Mouse (Mus musculus) heart, embryonic 11.5 days (tissue): ENCODE measurements around the gene Atxn7l2. TPM values are rescaled to one million over a fixed set of nuclear protein-coding genes. Genes with fewer than 3 reads are reported as not detected.
"Not testable (repeated sequence)": the region's sequence is repeated elsewhere in the genome, so short reads cannot be mapped to it uniquely, and the experiment has no call there.

Experiments used
- ATAC-seq: fragments of 200-750 bp; cut with Nextera tagmentation; replicated peaks from 2 replicates; pipeline ENCODE4 v1.8.0; 2017; ENCODE audit warnings: moderate library complexity; ENCODE audit not compliant: insufficient number of reproducible peaks, low FRiP score, low TSS enrichment
- H3K27ac ChIP-seq: fragments of 300-500 bp; sonication (generic); 2 replicates; pipeline ENCODE4 v1.5.1; 2014; ENCODE audit warnings: mild to moderate bottlenecking, low read depth, low read length
- H3K27me3 ChIP-seq: fragments of 300-500 bp; sonication (generic); 2 replicates; pipeline ENCODE4 v1.6.1; 2014; ENCODE audit warnings: mild to moderate bottlenecking, low read length, mixed read lengths; ENCODE audit not compliant: control insufficient read depth, insufficient read depth
- H3K36me3 ChIP-seq: fragments of 300-500 bp; sonication (generic); 2 replicates; pipeline ENCODE4 v1.6.1; 2014; ENCODE audit warnings: mild to moderate bottlenecking, low read length, moderate library complexity, mixed read lengths; ENCODE audit not compliant: control insufficient read depth, insufficient read depth
- H3K4me1 ChIP-seq: fragments of 300-500 bp; sonication (generic); 2 replicates; pipeline ENCODE4 v1.6.1; 2014; ENCODE audit warnings: low read length; ENCODE audit not compliant: control insufficient read depth, insufficient read depth
- H3K4me2 ChIP-seq: fragments of 300-500 bp; sonication (generic); 2 replicates; pipeline ENCODE4 v1.6.1; 2014; ENCODE audit warnings: mild to moderate bottlenecking, moderate library complexity
- H3K4me3 ChIP-seq: fragments of 300-500 bp; sonication (generic); 2 replicates; pipeline ENCODE4 v1.5.1; 2014; ENCODE audit warnings: low read depth, low read length
- H3K9ac ChIP-seq: fragments of 300-500 bp; sonication (generic); 2 replicates; pipeline ENCODE4 v1.6.1; 2014; ENCODE audit warnings: mild to moderate bottlenecking, low read depth, low read length, moderate library complexity
- H3K9me3 ChIP-seq: fragments of 300-500 bp; sonication (generic); replicated peaks from 2 replicates; pipeline ENCODE4 v1.6.1; 2016; ENCODE audit warnings: low read length; ENCODE audit not compliant: control insufficient read depth
- WGBS: fragments of 180-500 bp; shearing (Covaris S2); extraction: QIAGEN DNeasy Blood & Tissue Kit; methylation state at CpG from one replicate; pipeline ENCODE4 v1.1.7; 2014; ENCODE audit not compliant: insufficient replicate concordance; 5-methylcytosine and 5-hydroxymethylcytosine counted together
- polyA plus RNA-seq: library from polyadenylated mRNA; unstranded; fragments of >200 nt; fragmentation: Nextera tagmentation; extraction: Ambion mirVana; gene quantifications from 2 replicates; pipeline ENCODE4 v1.2.1, GENCODE M21; 2014

Atxn7l2 gene
- polyA plus RNA-seq, result 7.1 and 8.4 TPM in 2 replicates

GRCm38 (mm10) chr3:108210771-108211139 is at the start of gene Atxn7l2:
Gene Atxn7l2 (minus strand): TSS chr3:108210934.
- WGBS, result under 1% methylated on average over 14 of the region's 14 CpGs
- Histone ChIP-seq H3K27me3 (no peaks in the 10 kb centered on the region), H3K4me2 (peak within 1 kb of the TSS; percentile 85), H3K36me3 (peaks cover 10% of the 10 kb centered on the region), H3K4me1 (peaks cover 10% of the 10 kb centered on the region; the same call in 1 of the 2 replicates), H3K9ac (peak within 1 kb of the TSS; percentile 95), H3K9me3 (no peaks in the 10 kb centered on the region), H3K27ac (peak within 1 kb of the TSS; percentile 86), H3K4me3 (peak within 1 kb of the TSS; percentile 72)
- peak; percentile 71 for ATAC-seq

- no peak overlapping the region for H3K9ac ChIP-seq
- 0 out of 2 replicates have a peak, but pooled peaks cover 3% of the 10 kb centered on the region for H3K36me3 ChIP-seq
- H3K4me1 ChIP-seq, result peaks cover 13% of the 10 kb centered on the region
- WGBS, result 54% methylated on average over 3 of the region's 3 CpGs
- ATAC-seq, result no peak
- H3K4me2 ChIP-seq, result no peak overlapping the region; the same call in 1 of the 2 replicates
- no peak overlapping the region for H3K27ac ChIP-seq
- no peak overlapping the region for H3K4me3 ChIP-seq
- no peaks in the 10 kb centered on the region for H3K9me3 ChIP-seq
- no peaks in the 10 kb centered on the region for H3K27me3 ChIP-seq
Measured at GRCm38 (mm10) chr3:108259319-108259718, 48.6 kb upstream of the Atxn7l2 start.

- no peaks in the 10 kb centered on the region for H3K9me3 ChIP-seq
- H3K4me1 ChIP-seq, result peaks cover 13% of the 10 kb centered on the region
- H3K9ac ChIP-seq, result peak overlapping the region; percentile 78
- ATAC-seq, result no peak
- 61% methylated on average over 3 of the region's 3 CpGs for WGBS
- peak overlapping the region; percentile 70 for H3K4me2 ChIP-seq
- H3K27ac ChIP-seq, result no peak overlapping the region
- H3K36me3 ChIP-seq, result 0 out of 2 replicates have a peak, but pooled peaks cover 3% of the 10 kb centered on the region
- H3K27me3 ChIP-seq, result no peaks in the 10 kb centered on the region
- peak overlapping the region; percentile 80 for H3K4me3 ChIP-seq
Measured at GRCm38 (mm10) chr3:108257831-108258500, 47.2 kb upstream of the Atxn7l2 start.

DNA sequence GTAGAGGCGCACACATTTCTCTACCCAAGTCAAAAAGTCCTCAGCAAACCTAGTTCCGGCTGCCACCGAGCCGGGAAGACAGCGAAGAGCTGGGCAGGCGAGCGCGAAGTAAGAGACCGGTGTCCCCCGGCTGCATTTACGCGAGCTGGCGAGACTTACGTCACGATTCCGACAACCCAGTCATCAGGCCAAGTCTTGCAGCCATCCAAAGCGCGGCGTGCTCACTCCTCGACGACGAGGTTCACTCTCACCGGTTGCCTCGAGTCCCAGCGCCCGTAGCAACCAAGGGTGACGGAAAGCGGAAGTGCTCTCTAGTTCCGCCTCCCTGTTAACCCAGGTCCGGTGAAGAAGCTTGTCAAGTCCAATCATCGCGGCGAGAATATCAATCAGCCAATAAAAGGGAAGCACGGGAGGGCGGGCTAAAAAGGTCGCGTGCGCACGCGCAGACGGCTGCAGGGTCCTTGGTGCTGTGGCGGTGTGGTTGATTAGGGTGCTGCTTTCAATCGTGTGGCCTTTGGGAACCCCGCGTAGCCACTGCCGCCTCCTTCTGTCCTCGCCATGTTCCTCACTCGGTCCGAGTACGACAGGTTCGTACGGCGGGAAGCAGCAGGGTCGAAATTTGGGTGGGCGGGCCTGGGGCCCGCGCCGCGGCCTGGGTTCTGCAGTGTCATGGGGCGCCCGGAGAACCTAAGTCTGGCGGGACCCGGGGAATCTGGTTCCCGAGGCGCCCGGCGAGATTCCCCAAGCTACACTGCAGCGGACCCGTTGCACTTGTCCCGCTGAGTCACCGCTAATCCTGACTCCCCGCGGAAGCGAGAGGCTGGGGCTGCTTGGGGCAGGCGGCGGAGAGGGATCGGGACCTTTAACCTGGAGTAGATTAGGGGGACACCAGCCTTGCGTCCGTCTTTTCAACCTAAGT is 46.2 kb upstream of the Atxn7l2 start, which contains the start of gene Psma5:
Gene Psma5, plus strand, starts transcription at position 208 of the 919 bp plus-strand sequence.
- ATAC-seq, result peak; percentile 98
- WGBS, result under 1% methylated on average over 79 of the region's 79 CpGs

DNA sequence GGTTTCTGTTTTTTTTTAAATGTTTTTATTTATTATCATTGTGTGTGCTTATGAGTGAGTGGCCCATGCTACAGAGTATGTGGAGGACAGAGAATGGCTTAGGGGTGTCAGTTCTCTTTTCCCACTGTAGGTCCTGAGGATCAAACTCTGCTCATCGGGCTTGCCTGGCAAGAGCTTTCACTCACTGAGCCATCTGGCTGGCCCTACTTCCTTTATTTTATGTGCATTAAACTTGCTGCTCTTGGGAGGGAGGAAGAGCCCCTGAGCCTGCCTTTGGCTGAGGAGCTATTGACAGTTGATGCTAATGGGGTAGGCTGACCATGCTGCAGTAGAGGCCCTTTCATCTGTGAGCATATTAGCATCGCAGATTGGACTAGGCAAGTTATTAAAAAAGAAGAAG is 36.1 kb upstream of the Atxn7l2 start:
- H3K9me3 ChIP-seq, result no peaks in the 10 kb centered on the region
- 77% methylated on average over 2 of the region's 2 CpGs for WGBS

More for the DNA sequence above, 46.2 kb upstream of the Atxn7l2 start, which contains the start of gene Psma5:
- Histone ChIP-seq H3K9ac (peak within 1 kb of the TSS; percentile 78), H3K4me1 (peaks cover 13% of the 10 kb centered on the region), H3K4me2 (peak within 1 kb of the TSS; percentile 80), H3K36me3 (0 out of 2 replicates have a peak, but pooled peaks cover under 1% of the 10 kb centered on the region), H3K27ac (peak within 1 kb of the TSS; percentile 55), H3K27me3 (no peaks in the 10 kb centered on the region), H3K9me3 (no peaks in the 10 kb centered on the region), H3K4me3 (peak within 1 kb of the TSS; percentile 80)

GRCm38 (mm10) chr3:108241243-108241839 is 30.6 kb upstream of the Atxn7l2 start:
- H3K9me3 ChIP-seq, result no peaks in the 10 kb centered on the region
- no peak overlapping the region for H3K4me2 ChIP-seq
- no peaks in the 10 kb centered on the region for H3K27me3 ChIP-seq
- WGBS, result 81% methylated on average over 3 of the region's 3 CpGs
- no peak overlapping the region for H3K9ac ChIP-seq
- H3K36me3 ChIP-seq, result no peaks in the 10 kb centered on the region
- no peak overlapping the region for H3K27ac ChIP-seq
- no peak for ATAC-seq
- H3K4me3 ChIP-seq, result no peak overlapping the region
- H3K4me1 ChIP-seq, result no peaks in the 10 kb centered on the region

More for the DNA sequence above, 36.1 kb upstream of the Atxn7l2 start:
- Histone ChIP-seq H3K27ac (no peak overlapping the region), H3K4me2 (no peak overlapping the region), H3K4me1 (no peaks in the 10 kb centered on the region), H3K27me3 (no peaks in the 10 kb centered on the region), H3K36me3 (no peaks in the 10 kb centered on the region), H3K4me3 (no peak overlapping the region), H3K9ac (no peak overlapping the region)
- no peak for ATAC-seq

DNA sequence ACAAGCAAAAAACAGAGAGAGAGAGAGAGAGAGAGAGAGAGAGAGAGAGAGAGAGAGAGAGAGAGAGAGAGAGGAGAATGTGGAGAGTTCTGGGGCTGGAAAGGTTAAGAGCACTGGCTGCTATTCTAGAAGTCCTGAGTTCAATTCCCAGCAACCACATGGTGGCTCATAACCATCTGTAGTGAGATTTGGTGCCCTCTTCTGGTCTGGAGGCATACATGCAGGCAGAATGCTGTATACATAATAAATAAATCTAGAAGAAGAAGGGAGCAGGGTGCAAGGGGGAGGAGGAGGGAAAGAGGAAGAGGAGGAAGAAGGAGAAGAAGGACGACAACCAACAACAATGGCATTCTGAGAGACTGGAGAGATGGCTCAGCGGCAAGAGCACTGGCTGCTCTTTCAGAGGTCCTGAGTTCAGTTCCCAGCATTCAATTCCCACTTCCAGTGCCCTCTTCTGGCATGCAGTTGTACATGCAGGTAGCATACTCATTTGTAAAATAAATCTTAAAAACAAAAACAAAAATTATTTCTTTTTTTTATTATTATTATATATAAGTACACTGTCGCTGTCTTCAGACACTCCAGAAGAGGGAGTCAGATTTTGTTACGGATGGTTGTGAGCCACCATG is 26.9 kb upstream of the Atxn7l2 start:
- H3K9me3 ChIP-seq, H3K4me3 ChIP-seq, H3K4me1 ChIP-seq, H3K4me2 ChIP-seq, H3K36me3 ChIP-seq, H3K27ac ChIP-seq, H3K27me3 ChIP-seq, H3K9ac ChIP-seq, ATAC-seq: not testable (repeated sequence)
- WGBS, result 80% methylated on average over 4 of the region's 4 CpGs

- no peaks in the 10 kb centered on the region for H3K4me1 ChIP-seq
- no peak overlapping the region for H3K4me3 ChIP-seq
- H3K4me2 ChIP-seq, result no peak overlapping the region
- H3K9me3 ChIP-seq, result no peaks in the 10 kb centered on the region
- no peak overlapping the region for H3K9ac ChIP-seq
- 72% methylated on average over 4 of the region's 4 CpGs for whole genome bisulfite sequencing
- no peak for ATAC-seq
- no peaks in the 10 kb centered on the region for H3K36me3 ChIP-seq
- H3K27ac ChIP-seq, result no peak overlapping the region
- peaks cover 11% of the 10 kb centered on the region for H3K27me3 ChIP-seq
Measured at GRCm38 (mm10) chr3:108231646-108232045, 20.9 kb upstream of the Atxn7l2 start.
